Mouse (Mus musculus) ES-E14 (cell line): Measurements from ENCODE around the gene Nfkbiz.

Experiments used
- CHD2 ChIP-seq: IDR thresholded peaks from 2 replicates; pipeline ENCODE4 v1.6.1; 2014; ENCODE audit warnings: mild to moderate bottlenecking, low read depth, low read length, inconsistent platforms
- MAFK ChIP-seq: IDR thresholded peaks from 2 replicates; pipeline ENCODE4 v1.6.1; 2014; ENCODE audit warnings: mild to moderate bottlenecking, low read depth, low read length, inconsistent platforms; ENCODE audit not compliant: insufficient read depth
- ZC3H11A ChIP-seq: IDR thresholded peaks from 2 replicates; pipeline ENCODE4 v1.6.1; 2012; ENCODE audit warnings: low read depth, mild to moderate bottlenecking, inconsistent platforms, low read length, borderline replicate concordance
- ZNF384 ChIP-seq: IDR thresholded peaks from 2 replicates; pipeline ENCODE4 v1.6.1; 2012; ENCODE audit warnings: low read depth, low read length, inconsistent platforms

GRCm38 (mm10) chr16:55815466-55815865 lies 23.2 kb downstream of the Nfkbiz start:
- TF ChIP-seq CHD2 (no peak), ZC3H11A (no peak), MAFK (no peak), ZNF384 (no peak)
